Mouse (Mus musculus) erythroblast, embryonic 14.5 days (primary cell): Measurements from ENCODE around the gene Kcnmb1.

ENCODE experiments used
- GATA1 ChIP-seq: IDR thresholded peaks from 2 replicates; pipeline ENCODE4 v1.6.1; 2012; ENCODE audit warnings: low read length, inconsistent platforms, mixed read lengths
- TAL1 ChIP-seq: IDR thresholded peaks from 3 replicates; pipeline ENCODE4 v1.6.1; 2012; ENCODE audit warnings: low read length, inconsistent platforms, mixed read lengths

DNA sequence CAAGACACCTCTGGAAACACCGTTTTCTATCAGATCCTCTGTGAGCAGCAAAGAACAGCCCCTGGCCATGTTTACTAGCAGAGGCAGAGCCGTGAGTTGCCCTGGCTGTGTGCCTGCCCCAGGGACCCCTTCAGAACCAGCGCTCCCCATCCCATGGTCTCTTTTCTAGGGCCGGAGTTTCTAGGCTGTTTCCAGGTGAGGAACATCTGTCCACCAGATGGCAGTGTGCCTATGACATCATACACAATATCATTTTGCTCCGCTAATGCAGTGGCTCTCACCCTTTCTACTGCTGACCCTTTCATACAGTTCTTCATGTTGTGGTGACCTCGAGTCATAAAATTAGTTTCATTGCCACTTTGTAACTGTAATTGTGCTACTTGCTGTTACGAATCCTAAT lies 34.2 kb upstream of the Kcnmb1 start:
- TF ChIP-seq GATA1 (no peak), TAL1 (no peak)
